Mouse (Mus musculus) cerebellum, adult 9-11 months (tissue): ENCODE results near the gene Paqr5.
A peak's percentile ranks its signal among the peaks of the same experiment; 100 is the strongest.

ENCODE experiments used
- DNase-seq: peaks from one replicate; pipeline ENCODE4 v3.0.0; 2022

The Paqr5 gene

GRCm38 (mm10) chr9:62007028-62007427 lies 19.6 kb downstream of the Paqr5 start:
- DNase-seq = no peak

GRCm38 (mm10) chr9:62003611-62004010 lies 23.0 kb downstream of the Paqr5 start:
- no peak for DNase-seq

DNA sequence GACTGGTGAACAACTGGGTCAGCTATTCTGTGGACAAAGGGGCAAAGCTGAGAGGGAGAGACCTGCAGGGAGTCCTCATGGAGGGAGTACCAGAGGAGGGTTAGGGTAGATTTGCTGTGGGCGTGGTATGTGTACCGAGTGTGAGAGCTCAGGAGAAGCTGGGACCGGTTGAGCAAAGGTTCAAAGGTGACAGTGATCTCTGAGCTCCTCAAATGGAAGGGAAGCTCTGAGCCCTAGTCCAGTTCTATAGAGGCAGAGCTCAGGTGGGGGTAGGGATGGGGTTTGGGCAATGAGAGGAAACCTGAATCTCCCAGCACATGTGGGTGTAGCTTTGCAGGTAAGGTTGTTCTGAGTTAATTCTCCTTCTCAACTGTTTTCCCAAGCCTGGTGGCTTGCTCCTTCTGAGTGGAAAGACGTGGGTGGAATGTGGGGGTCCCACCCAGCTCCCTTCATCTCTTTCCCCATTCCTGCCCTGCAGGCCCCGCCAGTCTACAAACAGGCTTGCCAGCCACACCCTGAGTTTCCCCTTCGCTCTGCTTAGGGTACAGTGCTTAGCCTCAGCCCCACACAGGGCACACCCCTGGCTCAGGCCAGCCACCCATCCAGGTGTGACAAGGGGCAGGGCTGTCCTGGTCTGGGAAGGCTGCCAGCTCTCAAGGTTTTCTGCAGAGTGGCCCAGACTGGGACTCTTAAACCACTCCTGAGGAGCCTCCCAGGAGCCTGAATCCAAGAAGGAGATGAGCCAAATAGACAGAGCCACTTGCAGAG lies 26.8 kb downstream of the Paqr5 start:
- no peak for DNase-seq

GRCm38 (mm10) chr9:61997860-61998259 lies 28.8 kb downstream of the Paqr5 start:
- DNase-seq = no peak

- DNase-seq = no peak
Observed at GRCm38 (mm10) chr9:61991158-61991557, 35.5 kb downstream of the Paqr5 start.

- no peak for DNase-seq
Observed at GRCm38 (mm10) chr9:61990738-61991137, 35.9 kb downstream of the Paqr5 start.

DNA sequence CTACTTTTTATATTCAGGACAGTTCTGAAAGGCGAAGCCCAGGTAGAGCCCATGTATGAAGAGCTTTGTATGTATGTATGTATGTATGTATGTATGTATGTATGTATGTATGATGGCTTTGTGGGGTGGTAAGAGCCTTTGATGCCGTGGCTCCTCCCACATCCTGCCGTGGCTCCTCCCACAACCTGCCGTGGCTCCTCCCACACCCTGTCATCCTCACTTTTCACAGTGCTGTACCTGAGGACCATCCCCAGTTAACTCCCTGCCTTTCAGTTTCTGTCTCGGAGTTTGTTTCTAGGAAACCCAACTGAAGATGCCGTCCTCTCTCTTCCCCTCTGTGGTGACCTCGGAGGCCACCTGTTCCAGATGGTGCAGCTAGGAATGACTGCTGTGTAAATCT lies 40.6 kb downstream of the Paqr5 start:
- DNase-seq = no peak

DNA sequence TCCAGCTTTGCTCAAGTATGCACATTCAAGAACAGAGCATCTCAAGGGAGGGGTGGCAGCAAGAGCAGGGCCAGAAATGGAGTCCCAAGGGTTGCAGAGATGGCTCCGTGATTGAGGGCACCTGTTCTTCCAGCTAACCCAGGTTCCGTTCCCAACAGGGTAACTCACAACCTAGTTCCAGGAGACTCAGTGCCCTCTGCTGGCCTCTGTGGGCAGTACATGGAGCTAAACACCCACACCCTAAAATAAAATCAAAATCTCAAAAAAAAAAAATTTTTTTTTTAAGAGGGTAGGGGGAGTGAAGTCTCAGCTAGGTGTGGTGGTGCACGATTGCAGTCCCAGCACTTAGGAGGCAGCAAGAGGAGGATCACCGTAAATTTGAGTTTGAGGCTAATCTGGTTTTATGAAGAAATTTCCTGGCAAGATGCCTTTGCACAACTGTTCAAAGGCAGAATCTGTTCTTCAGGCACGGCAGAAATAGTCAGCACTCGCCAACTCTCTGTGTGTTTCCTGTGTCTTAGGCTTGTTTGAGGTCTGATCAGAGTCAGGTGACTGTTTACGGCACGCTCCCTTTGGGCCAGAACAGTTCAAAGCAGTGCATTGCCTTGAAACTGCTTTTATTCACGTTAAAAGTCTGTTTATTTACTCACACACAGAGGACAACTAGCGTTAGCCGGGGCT lies 41.3 kb downstream of the Paqr5 start:
- DNase-seq = peak; percentile 14

DNA sequence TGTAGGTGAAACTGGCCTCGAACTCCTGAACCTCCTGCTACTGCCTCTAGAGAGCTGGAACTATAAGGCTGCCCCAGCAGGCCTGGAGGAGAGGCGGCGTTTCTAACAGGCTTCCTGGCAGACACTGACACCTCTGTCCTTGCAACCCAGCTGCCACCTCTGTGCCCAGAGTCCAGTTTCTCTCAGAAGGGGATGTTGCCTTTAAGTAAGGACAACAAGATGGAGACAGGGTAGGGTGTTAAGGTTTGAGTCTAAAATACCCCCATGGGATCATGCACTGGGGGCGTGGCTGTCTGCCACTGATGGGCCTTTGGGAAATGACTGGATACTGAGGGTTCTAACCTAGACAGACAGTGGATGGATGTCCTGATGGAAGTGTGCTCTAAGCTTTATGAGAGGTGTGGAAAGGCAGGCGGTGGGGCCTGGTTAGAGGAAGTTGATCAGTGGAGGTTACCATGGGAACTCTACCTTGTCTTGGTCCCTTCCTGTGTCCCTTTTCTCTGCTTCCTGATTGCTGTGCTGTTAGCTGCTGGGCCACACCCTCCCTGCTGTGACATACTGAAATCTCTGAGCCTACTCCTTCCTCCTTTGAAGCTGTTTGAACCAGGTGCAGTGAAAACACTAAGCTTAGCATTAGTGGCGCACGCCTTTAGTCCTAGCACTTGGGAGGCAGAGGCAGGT lies 43.6 kb downstream of the Paqr5 start:
- no peak for DNase-seq

GRCm38 (mm10) chr9:61981876-61982275 lies 44.8 kb downstream of the Paqr5 start:
- no peak for DNase-seq

DNA sequence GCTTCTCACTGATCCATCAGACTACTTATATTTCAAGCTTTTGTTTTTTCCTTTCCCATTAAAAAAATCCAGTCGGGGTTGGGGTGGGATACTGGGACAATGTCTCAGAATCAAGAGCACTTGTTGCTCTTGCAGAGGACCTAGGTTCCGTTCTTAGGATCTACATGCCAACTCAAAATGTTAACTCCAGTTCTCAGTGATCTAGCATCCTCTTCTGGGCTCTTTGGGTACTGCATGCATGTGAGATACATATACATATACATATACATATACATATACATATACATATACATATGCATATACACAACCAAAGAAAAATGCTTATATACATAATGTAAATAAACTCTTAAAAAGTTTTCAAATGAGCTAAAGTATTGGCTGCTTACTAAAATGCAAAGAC lies 46.7 kb downstream of the Paqr5 start:
- DNase-seq = no peak

- no peak for DNase-seq
Observed at GRCm38 (mm10) chr9:61977258-61977945, 49.3 kb downstream of the Paqr5 start.

DNA sequence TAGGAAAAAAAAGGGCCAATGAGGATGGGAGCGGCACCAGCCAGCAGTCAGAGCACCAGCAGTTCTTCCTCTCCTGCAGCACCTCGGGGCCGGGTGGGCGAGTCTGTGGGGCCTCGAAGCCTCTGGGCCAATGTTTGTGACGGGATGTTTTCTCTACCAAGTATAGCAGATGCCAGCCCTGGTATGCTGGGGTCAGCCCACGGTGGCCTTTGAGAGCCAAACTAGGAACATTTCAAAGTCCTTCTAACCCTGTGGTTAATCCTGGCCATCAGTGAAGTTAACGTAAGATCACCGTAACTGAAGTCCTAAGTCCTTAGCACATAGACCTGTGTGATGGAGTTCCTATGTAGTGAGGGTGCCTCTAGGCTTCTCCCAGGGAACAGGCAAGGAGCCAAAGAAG lies 54.6 kb downstream of the Paqr5 start:
- no peak for DNase-seq

GRCm38 (mm10) chr9:61971045-61971444 lies 55.6 kb downstream of the Paqr5 start:
- DNase-seq = no peak

- DNase-seq = no peak
Observed at GRCm38 (mm10) chr9:61967357-61967756, 59.3 kb downstream of the Paqr5 start.

GRCm38 (mm10) chr9:61965987-61966386 lies 60.7 kb downstream of the Paqr5 start:
- no peak for DNase-seq

GRCm38 (mm10) chr9:61965411-61965930 lies 61.2 kb downstream of the Paqr5 start:
- DNase-seq = peak; percentile 43

GRCm38 (mm10) chr9:61963356-61963755 lies 63.3 kb downstream of the Paqr5 start:
- DNase-seq = no peak

- DNase-seq = no peak
Observed at GRCm38 (mm10) chr9:61961181-61961580, 65.5 kb downstream of the Paqr5 start.

- no peak for DNase-seq
Observed at GRCm38 (mm10) chr9:61960753-61961152, 65.9 kb downstream of the Paqr5 start.

GRCm38 (mm10) chr9:61959921-61960569 lies 66.6 kb downstream of the Paqr5 start:
- no peak for DNase-seq

GRCm38 (mm10) chr9:61954707-61955106 lies 71.9 kb downstream of the Paqr5 start:
- DNase-seq = no peak

DNA sequence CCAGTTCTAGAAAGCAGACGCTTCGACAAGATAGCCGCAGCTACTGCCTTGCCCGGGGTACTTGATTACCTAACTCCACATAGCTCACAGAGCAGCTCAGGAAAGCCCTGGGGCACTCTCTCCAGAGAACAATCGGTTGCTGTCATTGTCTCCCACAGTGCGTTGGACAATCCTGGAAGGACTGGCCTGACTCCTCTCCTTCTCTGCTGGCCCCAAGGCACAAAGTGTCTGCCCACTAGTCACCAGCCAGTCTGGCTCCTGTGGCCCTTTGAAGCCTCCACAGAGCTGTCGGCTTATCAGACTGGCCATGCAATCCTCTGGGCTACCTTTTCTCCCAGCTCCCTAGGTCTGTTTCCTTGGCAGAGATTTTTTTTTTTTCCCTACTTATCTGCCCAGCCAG lies 74.4 kb downstream of the Paqr5 start:
- DNase-seq = no peak
